Mouse (Mus musculus) urinary bladder, postnatal 25 days (tissue): ENCODE data around the gene Rab31.

Source experiments
- DNase-seq: peaks from one replicate; pipeline ENCODE4 v3.0.0; 2022; ENCODE audit warnings: low spot score

Gene Rab31

GRCm38 (mm10) chr17:65782551-65783141 is 10.1 kb upstream of the Rab31 start, which contains the start of gene Ppp4r1:
Gene Ppp4r1 (plus strand): TSS chr17:65782573.
- peak; percentile 76 for DNase-seq

GRCm38 (mm10) chr17:65780970-65781369 is 8.4 kb upstream of the Rab31 start:
- DNase-seq, result no peak

GRCm38 (mm10) chr17:65777461-65777860 is 4.9 kb upstream of the Rab31 start:
- DNase-seq, result no peak

- no peak for DNase-seq
Observed at GRCm38 (mm10) chr17:65776228-65776627, 3.7 kb upstream of the Rab31 start.

- DNase-seq, result no peak
Observed at GRCm38 (mm10) chr17:65774439-65774838, 1.9 kb upstream of the Rab31 start.

GRCm38 (mm10) chr17:65773617-65774016 is 1.1 kb upstream of the Rab31 start:
- DNase-seq, result no peak

GRCm38 (mm10) chr17:65770982-65771915 is 1.3 kb downstream of the Rab31 start:
- no peak for DNase-seq

- DNase-seq, result no peak
Observed at GRCm38 (mm10) chr17:65768486-65768885, 4.1 kb downstream of the Rab31 start.

GRCm38 (mm10) chr17:65763221-65763620 is 9.3 kb downstream of the Rab31 start:
- DNase-seq, result no peak

- no peak for DNase-seq
Observed at GRCm38 (mm10) chr17:65757150-65757549, 15.4 kb downstream of the Rab31 start.

GRCm38 (mm10) chr17:65755857-65756256 is 16.7 kb downstream of the Rab31 start:
- no peak for DNase-seq

GRCm38 (mm10) chr17:65753130-65753529 is 19.4 kb downstream of the Rab31 start:
- no peak for DNase-seq

GRCm38 (mm10) chr17:65750301-65750700 is 22.3 kb downstream of the Rab31 start:
- no peak for DNase-seq

- DNase-seq, result no peak
Observed at GRCm38 (mm10) chr17:65749803-65750202, 22.7 kb downstream of the Rab31 start.

- no peak for DNase-seq
Observed at GRCm38 (mm10) chr17:65748997-65749396, 23.6 kb downstream of the Rab31 start.

- no peak for DNase-seq
Observed at GRCm38 (mm10) chr17:65746314-65746713, 26.2 kb downstream of the Rab31 start.

- DNase-seq, result no peak
Observed at GRCm38 (mm10) chr17:65743664-65744330, 28.8 kb downstream of the Rab31 start.

- DNase-seq, result no peak
Observed at GRCm38 (mm10) chr17:65742969-65743368, 29.6 kb downstream of the Rab31 start.

GRCm38 (mm10) chr17:65742245-65742905 is 30.2 kb downstream of the Rab31 start:
- no peak for DNase-seq

GRCm38 (mm10) chr17:65741565-65741964 is 31.0 kb downstream of the Rab31 start:
- no peak for DNase-seq

GRCm38 (mm10) chr17:65739874-65740725 is 32.5 kb downstream of the Rab31 start:
- no peak for DNase-seq
